Comparison of ENCODE assay signal across 11 mouse cellular contexts in genomic region chr8:94778895-94779533, GRCm38 (mm10). TPM values are rescaled to one million over a fixed set of nuclear protein-coding genes. Genes with fewer than 3 reads are reported as not detected.
A peak's percentile ranks its signal among the peaks of the same experiment; 100 is the strongest.
DNase-seq lines count a peak whose midpoint lies in the region; ATAC-seq lines count a peak whose summit lies in the region.
"Had no signal": no experiment of that assay in that cellular context is flagged by ENCODE, and none has a peak within 500 bp of the region (broad histone marks: within the 10 kb centered on the region; RNA-seq: fewer than 3 reads in every experiment).

No protein-coding gene starts in this region.

- H3K9ac ChIP-seq in lung, embryonic 16.5 days (ENCODE audit: low read length), result 0 out of 2 replicates have a peak overlapping the region, but pooled peaks have one; percentile 29
- H3K9ac ChIP-seq: liver, embryonic 13.5 days had no signal

- H3K4me3 ChIP-seq in heart, embryonic 10.5 days, result no peak overlapping the region
- no peak overlapping the region for H3K4me3 ChIP-seq in lung, embryonic 16.5 days (ENCODE audit: low read length)
- H3K4me3 ChIP-seq: liver, embryonic 13.5 days had no signal

- DNase-seq in heart, embryonic 10.5 days (ENCODE audit: low spot score), result no peak
- DNase-seq in heart, adult 18-20 months, result no peak
- DNase-seq in lung, postnatal 36 days, result no peak
- peak; percentile 21 to 24 for DNase-seq in natural killer cell, adult 2 months (ENCODE audit: low spot score in 2 of 2)
- DNase-seq in urinary bladder, postnatal 25 days (ENCODE audit: low spot score), result no peak
- no peak for DNase-seq in thymus, postnatal 0 days (ENCODE audit: low spot score)
- DNase-seq: cerebellum, postnatal 36 days; liver, embryonic 13.5 days had no signal

- H3K9me3 ChIP-seq in heart, embryonic 10.5 days, result no peaks in the 10 kb centered on the region
- no peaks in the 10 kb centered on the region for H3K9me3 ChIP-seq in lung, embryonic 16.5 days (ENCODE audit: control insufficient read depth, low read length)
- H3K9me3 ChIP-seq: liver, embryonic 13.5 days had no signal

- H3K4me2 ChIP-seq in lung, embryonic 16.5 days (ENCODE audit: low read depth, low read length), result no peak overlapping the region
- H3K4me2 ChIP-seq: liver, embryonic 13.5 days had no signal

- no peaks in the 10 kb centered on the region for H3K36me3 ChIP-seq in heart, embryonic 10.5 days
- H3K36me3 ChIP-seq in lung, embryonic 16.5 days (ENCODE audit: control insufficient read depth, insufficient read depth, low read length), result no peaks in the 10 kb centered on the region
- H3K36me3 ChIP-seq: liver, embryonic 13.5 days had no signal

- 0 out of 2 replicates have a peak, but pooled peaks have one; percentile 18 for ATAC-seq in lung, embryonic 16.5 days (ENCODE audit: low read depth)
- ATAC-seq in granulocyte monocyte progenitor cell, adult 5-6 weeks (replicated peaks; ENCODE audit: poor library complexity, severe bottlenecking), result peak; percentile 81

- WGBS in heart, embryonic 10.5 days, result 76% methylated on average over 10 of the region's 10 CpGs
- WGBS in lung, embryonic 16.5 days, result 59% methylated on average over 10 of the region's 10 CpGs

- H3K4me1 ChIP-seq in heart, embryonic 10.5 days, result peaks cover 51% of the 10 kb centered on the region
- H3K4me1 ChIP-seq in lung, embryonic 16.5 days (replicated peaks; ENCODE audit: control insufficient read depth, insufficient read depth, low read length), result peaks cover 18% of the 10 kb centered on the region

- H3K27ac ChIP-seq in heart, embryonic 10.5 days, result peak overlapping the region; percentile 72
- H3K27ac ChIP-seq in lung, embryonic 16.5 days (ENCODE audit: low read length), result peak overlapping the region; percentile 2
- H3K27ac ChIP-seq: liver, embryonic 13.5 days had no signal

- peaks cover 29% of the 10 kb centered on the region for H3K27me3 ChIP-seq in heart, embryonic 10.5 days (ENCODE audit: insufficient read depth, poor library complexity, severe bottlenecking)
- H3K27me3 ChIP-seq in lung, embryonic 16.5 days (ENCODE audit: control insufficient read depth, insufficient read depth, low read depth, low read length), result no peaks in the 10 kb centered on the region

RNA-seq across cellular contexts. Expression of gene Cx3cl1, which starts 7.2 kb away (rescaled TPM):
- polyA plus RNA-seq in heart, embryonic 10.5 days (2016; fragmentation: Nextera tagmentation; extraction: Ambion mirVana), result 6.2 and 11.0 TPM in 2 replicates
- total RNA-seq in heart, adult 18-20 months (2021), result 1 to 10 TPM; 5.7 to 6.1 TPM
- polyA plus RNA-seq in lung, embryonic 16.5 days (2015; fragmentation: Nextera tagmentation; extraction: Ambion mirVana), result 7.7 and 9.3 TPM in 2 replicates
- total RNA-seq in granulocyte monocyte progenitor cell, adult 5-6 weeks (2014; fragmentation: Nextera tagmentation), result 0.19 and 1.3 TPM in 2 replicates
- not detected in 2 replicates for total RNA-seq in granulocyte monocyte progenitor cell, adult 5-6 weeks (2017)
- polyA plus RNA-seq in thymus, postnatal 0 days (2015; fragmentation: Nextera tagmentation; extraction: Ambion mirVana), result 5.6 and 9.6 TPM in 2 replicates

RNA-seq across cellular contexts. Expression of gene Ccl17, which starts 31.2 kb away (rescaled TPM):
- 0.57 and 0.63 TPM in 2 replicates for polyA plus RNA-seq in heart, embryonic 10.5 days (2016; fragmentation: Nextera tagmentation; extraction: Ambion mirVana)
- 1 to 10 TPM in 1 of 2 experiments, not detected in 1; 1.5 TPM for total RNA-seq in heart, adult 18-20 months (2021)
- polyA plus RNA-seq in lung, embryonic 16.5 days (2015; fragmentation: Nextera tagmentation; extraction: Ambion mirVana), result 0.62 TPM in 1 of 2 replicates, not detected in the other
- total RNA-seq in granulocyte monocyte progenitor cell, adult 5-6 weeks (2014; fragmentation: Nextera tagmentation), result not detected in 2 replicates
- total RNA-seq in granulocyte monocyte progenitor cell, adult 5-6 weeks (2017), result not detected in 2 replicates
- polyA plus RNA-seq in thymus, postnatal 0 days (2015; fragmentation: Nextera tagmentation; extraction: Ambion mirVana), result 23.8 and 28.6 TPM in 2 replicates

RNA-seq across cellular contexts. Expression of gene Ccl22, which starts 33.6 kb away (rescaled TPM):
- not detected in 2 replicates for polyA plus RNA-seq in heart, embryonic 10.5 days (2016; fragmentation: Nextera tagmentation; extraction: Ambion mirVana)
- 1 to 10 TPM in 1 of 2 experiments, not detected in 1; 1.3 TPM for total RNA-seq in heart, adult 18-20 months (2021)
- not detected in 2 replicates for polyA plus RNA-seq in lung, embryonic 16.5 days (2015; fragmentation: Nextera tagmentation; extraction: Ambion mirVana)
- total RNA-seq in granulocyte monocyte progenitor cell, adult 5-6 weeks (2014; fragmentation: Nextera tagmentation), result not detected in 2 replicates
- total RNA-seq in granulocyte monocyte progenitor cell, adult 5-6 weeks (2017), result not detected in 2 replicates
- polyA plus RNA-seq in thymus, postnatal 0 days (2015; fragmentation: Nextera tagmentation; extraction: Ambion mirVana), result 24.8 and 28.7 TPM in 2 replicates
- polyA plus RNA-seq: neural tube, embryonic 14.5 days had no signal

RNA-seq across cellular contexts. Expression of gene Coq9, which starts 59.1 kb away (rescaled TPM):
- 97.9 and 129 TPM in 2 replicates for polyA plus RNA-seq in heart, embryonic 10.5 days (2016; fragmentation: Nextera tagmentation; extraction: Ambion mirVana)
- 100 to 1,000 TPM; 627 to 660 TPM for total RNA-seq in heart, adult 18-20 months (2021)
- 69.1 and 69.7 TPM in 2 replicates for polyA plus RNA-seq in lung, embryonic 16.5 days (2015; fragmentation: Nextera tagmentation; extraction: Ambion mirVana)
- 49.5 and 54.4 TPM in 2 replicates for total RNA-seq in granulocyte monocyte progenitor cell, adult 5-6 weeks (2014; fragmentation: Nextera tagmentation)
- 46.6 and 57.4 TPM in 2 replicates for total RNA-seq in granulocyte monocyte progenitor cell, adult 5-6 weeks (2017)
- polyA plus RNA-seq in thymus, postnatal 0 days (2015; fragmentation: Nextera tagmentation; extraction: Ambion mirVana), result 45.5 and 48.3 TPM in 2 replicates

RNA-seq across cellular contexts. Expression of gene Ciapin1, which starts 59.1 kb away (rescaled TPM):
- 148 and 158 TPM in 2 replicates for polyA plus RNA-seq in heart, embryonic 10.5 days (2016; fragmentation: Nextera tagmentation; extraction: Ambion mirVana)
- 10 to 100 TPM; 66.6 to 74.8 TPM for total RNA-seq in heart, adult 18-20 months (2021)
- polyA plus RNA-seq in lung, embryonic 16.5 days (2015; fragmentation: Nextera tagmentation; extraction: Ambion mirVana), result 91.2 and 91.9 TPM in 2 replicates
- 45.7 and 48.0 TPM in 2 replicates for total RNA-seq in granulocyte monocyte progenitor cell, adult 5-6 weeks (2014; fragmentation: Nextera tagmentation)
- total RNA-seq in granulocyte monocyte progenitor cell, adult 5-6 weeks (2017), result 46.1 and 72.3 TPM in 2 replicates
- polyA plus RNA-seq in thymus, postnatal 0 days (2015; fragmentation: Nextera tagmentation; extraction: Ambion mirVana), result 103 and 112 TPM in 2 replicates

Comparison
In these comparisons a context has a peak if more than half of its experiments do, and no peak if none do; other contexts are left out.
1. DNase-seq: peak in natural killer cell, adult 2 months (2 of 2); none in heart, embryonic 10.5 days (single experiment), heart, adult 18-20 months (0 of 2), lung, postnatal 36 days (single experiment), urinary bladder, postnatal 25 days (single experiment) and thymus, postnatal 0 days (single experiment).
2. RNA of gene Ccl17, which starts 31.2 kb away (polyA plus RNA-seq): 23.8 to 28.6 TPM in thymus, postnatal 0 days; 0.57 to 0.63 TPM in heart, embryonic 10.5 days and 0.62 TPM in lung, embryonic 16.5 days; every median in the first group is over 10 times any median in the second.
3. RNA of gene Ccl22, which starts 33.6 kb away (polyA plus RNA-seq): 24.8 to 28.7 TPM in thymus, postnatal 0 days; not detected in lung, embryonic 16.5 days and not detected in heart, embryonic 10.5 days; every median in the first group is over 10 times any median in the second.